Mouse (Mus musculus): ENCODE measurements around the gene Clstn3.

GRCm38 (mm10) chr6:124479573-124479930 is 15.0 kb upstream of the Clstn3 start:
- TF ChIP-seq CTCF (IDR thresholded peaks at IDR 0.05; ENCODE audit: low read depth, low read length) (no peak), POLR2A (IDR thresholded peaks at IDR 0.05; ENCODE audit: extremely low read depth, insufficient read depth, low read length) (no peak)

Data from liver, adult 2 months (tissue).